Mouse (Mus musculus): Measurements from ENCODE around the gene Ergic2.
A peak's percentile ranks its signal among the peaks of the same experiment; 100 is the strongest.
"Not testable (repeated sequence)": the region's sequence is repeated elsewhere in the genome, so short reads cannot be mapped to it uniquely, and the experiment has no call there.

The Ergic2 gene

DNA sequence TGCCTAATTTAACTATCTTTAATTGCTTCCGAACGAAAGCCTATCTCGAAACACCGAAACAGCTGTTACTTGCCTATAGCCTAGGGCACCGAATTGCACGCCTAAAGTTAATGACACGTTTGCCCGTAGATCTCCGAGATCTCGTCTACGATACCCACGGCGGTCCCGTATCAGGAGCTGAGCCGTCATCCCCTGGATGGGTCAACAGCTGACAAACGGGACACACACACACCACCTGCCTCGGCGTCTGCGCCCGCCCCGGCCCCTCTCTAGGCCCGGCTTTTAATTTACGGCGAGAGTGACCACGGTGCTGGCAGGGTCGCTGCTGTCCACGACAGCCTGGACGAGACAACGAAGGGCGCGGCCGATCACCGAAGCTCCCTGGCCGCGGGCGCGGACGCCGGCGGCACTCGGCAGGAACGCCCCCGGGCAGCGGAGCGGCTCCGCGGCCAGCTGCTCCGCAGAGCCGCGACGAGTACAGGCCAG, 740 bp downstream of the Ergic2 start:
- DNase-seq (ENCODE audit: low spot score in 2 of 2): no peak

DNA sequence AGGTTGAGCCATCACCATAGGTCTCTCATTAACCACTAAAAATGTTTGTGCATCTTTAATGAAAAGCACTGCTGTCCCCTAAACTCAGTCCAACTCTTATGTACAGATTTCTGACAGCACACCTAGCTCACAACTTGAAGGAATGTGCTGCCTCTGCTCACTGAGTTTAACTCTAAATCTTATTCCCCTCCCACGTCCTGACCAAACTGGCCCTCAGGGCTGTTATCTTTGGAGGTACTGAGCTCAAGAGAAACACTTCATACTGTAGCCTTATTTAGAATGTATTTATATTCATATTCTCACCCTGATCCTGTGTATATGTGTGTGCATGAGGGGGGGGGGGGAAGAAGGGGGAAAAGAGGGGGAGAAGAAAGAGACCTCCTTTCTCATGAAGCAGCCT, 4.7 kb downstream of the Ergic2 start:
- no peak for DNase-seq (ENCODE audit: low spot score in 2 of 2)

DNA sequence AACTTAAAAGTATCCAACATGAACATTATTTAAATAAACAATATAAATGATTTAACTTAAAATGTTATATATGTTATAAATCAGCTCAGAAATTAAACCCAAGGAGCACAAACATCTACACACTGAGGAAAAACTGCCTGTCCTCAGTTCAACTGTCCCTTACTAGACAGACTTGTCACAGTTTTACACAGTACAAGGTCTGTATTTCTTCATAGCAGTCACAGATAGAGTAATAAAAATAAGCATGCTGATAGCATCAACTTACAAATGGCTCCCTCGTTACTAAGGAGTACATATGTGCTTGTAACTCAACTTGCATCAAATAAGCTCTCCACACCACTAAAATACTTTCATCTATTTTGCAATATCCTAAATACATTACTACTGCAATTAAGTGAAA, 7.0 kb downstream of the Ergic2 start:
- DNase-seq (ENCODE audit: low spot score in 2 of 2): no peak

DNA sequence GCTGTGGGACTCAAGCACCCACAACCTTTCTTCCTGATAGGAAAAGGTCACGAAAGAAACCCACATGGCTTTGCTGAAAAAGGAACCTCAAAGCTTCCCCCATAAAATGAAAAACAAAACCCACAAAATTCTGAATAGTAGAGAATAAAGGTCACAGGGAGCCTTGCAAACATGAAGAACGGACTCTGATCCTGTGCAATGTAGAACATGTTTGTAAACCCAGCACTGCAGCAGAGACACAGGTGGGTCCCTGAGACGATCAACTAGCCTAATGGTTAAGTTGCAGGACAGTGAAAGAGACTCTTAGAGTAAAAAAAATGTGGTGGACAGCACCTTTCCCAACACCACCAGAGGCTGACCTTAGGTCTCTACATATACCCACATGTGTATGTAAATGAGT, 12.4 kb downstream of the Ergic2 start:
- DNase-seq (ENCODE audit: low spot score in 2 of 2): no peak

DNA sequence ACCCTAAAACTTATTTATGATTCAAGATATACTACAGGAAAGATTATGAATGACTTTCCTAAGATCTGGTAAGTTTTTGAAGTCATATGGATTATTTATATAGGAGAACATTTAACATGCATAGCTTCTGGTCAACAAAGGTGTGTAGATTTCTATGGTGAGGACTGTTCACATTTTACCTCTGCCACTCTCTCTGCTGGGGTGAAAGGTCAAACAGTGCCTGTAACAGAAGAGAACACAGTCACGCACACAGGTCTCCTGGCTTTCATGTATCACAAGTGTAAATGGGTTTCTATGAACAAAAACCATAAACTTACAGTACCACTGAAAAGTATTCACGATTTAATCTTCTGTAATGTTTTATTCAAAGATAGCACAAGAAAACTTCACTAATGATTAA, 13.0 kb downstream of the Ergic2 start:
- DNase-seq (ENCODE audit: low spot score in 2 of 2): no peak

DNA sequence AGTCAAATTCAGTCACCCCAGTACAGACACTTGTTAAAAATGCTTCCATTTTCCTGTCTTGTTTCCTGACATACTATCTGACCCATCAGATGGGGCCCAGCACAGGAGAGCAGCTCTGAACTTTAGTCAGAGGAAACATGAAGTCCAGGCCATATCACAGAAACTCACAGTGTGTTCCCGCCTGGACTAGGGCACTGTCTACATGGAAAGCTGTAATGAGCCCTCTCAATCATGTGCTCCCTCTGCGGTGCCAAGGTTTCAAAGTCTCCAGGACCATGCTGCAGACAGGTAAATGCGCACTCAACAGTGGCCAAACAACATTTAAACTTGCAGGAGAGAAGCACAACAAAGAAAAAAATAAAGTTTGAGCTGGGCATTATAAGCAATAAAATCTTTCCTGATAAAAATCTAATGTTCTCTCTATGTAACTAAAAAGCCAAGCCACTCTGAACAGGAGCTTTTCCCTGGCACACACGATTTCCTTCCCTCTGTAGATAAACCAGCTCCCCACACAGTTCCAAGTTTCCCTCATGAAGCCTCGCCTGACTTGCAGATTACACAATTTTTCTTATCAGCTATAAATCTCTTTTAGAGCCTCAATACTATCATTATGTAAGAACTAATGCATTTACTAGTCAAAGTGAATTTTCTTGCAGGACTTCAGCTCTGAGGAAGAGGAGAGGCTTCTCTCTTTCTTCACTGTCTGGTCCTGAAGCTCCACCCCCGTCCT, 18.0 kb downstream of the Ergic2 start:
- DNase-seq (ENCODE audit: low spot score in 2 of 2): no peak

DNA sequence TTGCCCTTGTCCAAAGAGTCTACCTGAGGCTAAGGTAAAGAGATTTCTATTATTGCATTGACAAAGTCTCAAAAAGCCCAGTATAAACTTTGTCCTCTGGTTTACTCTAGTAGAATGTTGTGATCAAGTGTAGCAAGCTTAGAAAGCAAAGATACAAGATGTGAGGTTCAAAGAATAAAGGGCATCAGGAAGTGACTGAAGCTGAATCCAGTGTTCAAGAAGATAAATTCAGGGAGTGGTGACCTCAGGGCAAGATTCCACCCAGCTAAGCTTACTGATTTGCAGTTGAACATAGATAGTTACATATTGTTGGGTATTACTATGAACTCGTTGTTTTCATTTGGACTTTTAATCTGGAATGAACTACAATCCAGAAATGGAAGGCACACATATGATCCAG, 26.5 kb downstream of the Ergic2 start:
- no peak for DNase-seq (ENCODE audit: low spot score in 2 of 2)

DNA sequence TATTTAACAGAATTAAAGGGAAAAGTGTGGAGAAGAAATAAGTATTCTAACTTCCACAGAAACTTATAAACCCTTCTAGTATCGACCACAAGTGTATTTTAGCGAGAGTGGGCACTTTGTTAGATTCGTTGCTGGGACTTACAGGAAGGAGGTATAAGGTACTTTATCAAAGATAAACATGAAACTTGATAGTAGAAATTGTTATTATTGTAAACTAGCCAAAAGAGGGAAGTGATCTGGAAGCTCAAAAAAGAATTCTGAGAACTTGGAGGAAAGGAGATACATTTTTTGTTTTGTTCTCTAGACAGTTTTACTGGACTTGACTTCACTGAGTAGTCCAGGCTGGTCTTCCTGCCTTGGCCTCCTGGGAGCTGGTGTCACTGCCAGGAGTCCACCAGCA, 39.3 kb downstream of the Ergic2 start:
- DNase-seq (ENCODE audit: low spot score in 2 of 2): no peak

DNA sequence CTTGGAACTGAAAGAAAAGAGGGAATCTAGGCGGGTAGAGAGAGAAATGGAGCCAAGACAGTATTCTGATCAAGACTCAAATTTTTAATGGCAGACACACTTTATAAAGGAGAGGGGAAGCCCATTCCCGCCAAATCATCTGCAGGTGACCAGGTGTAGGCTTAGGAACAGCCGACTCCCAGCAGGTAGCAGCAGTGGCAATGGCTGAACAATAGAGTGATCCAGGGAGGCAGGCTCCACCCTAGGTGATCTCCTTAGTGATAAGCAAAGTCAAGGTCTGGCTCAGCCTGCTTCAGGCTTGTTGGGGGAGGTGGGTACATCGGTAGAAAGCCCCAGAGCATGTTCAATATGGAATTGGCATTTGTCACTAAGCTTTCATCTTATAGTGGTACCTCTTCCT, 59.9 kb downstream of the Ergic2 start:
- DNase-seq (ENCODE audit: low spot score in 2 of 2): not testable (repeated sequence)

DNA sequence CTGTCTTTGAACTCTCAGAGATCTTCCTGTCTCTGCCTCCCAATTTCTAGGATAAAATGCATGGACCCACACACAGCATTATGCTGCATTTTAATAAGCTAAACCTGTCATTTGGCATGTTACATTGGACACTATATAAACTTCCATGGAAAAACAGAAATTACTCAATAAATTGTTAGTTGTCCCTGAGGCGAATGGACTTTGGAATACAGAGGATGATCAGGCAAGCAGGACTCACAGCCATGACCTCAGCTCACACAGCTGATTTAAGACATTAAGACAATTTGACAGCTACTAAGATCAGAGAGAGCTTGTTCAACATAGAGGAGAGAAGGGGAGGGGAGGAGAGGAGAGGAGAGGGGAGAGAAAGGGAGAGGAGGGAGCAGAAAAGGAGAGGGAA, 69.8 kb downstream of the Ergic2 start:
- no peak for DNase-seq (ENCODE audit: low spot score in 2 of 2)

DNA sequence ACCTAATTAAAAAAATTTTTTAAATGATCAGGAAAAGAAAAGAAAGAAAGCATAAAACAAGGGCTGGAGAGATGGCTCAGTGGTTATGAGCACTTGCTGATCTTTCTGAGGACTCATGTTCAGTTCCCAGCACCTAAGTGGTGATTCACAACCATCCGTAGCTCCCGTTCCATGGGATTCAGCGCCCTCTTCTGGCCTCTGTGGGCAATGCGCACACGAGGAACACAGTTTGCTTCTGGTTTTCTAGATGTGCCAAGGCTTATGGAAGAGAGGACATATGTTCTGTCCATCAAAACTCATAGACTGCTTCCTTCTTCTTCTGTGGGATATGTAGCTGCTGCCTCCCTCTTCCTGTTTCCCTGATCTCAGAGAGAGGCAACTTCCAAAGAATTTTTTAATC, 70.3 kb downstream of the Ergic2 start:
- DNase-seq (ENCODE audit: low spot score in 2 of 2): no peak

DNA sequence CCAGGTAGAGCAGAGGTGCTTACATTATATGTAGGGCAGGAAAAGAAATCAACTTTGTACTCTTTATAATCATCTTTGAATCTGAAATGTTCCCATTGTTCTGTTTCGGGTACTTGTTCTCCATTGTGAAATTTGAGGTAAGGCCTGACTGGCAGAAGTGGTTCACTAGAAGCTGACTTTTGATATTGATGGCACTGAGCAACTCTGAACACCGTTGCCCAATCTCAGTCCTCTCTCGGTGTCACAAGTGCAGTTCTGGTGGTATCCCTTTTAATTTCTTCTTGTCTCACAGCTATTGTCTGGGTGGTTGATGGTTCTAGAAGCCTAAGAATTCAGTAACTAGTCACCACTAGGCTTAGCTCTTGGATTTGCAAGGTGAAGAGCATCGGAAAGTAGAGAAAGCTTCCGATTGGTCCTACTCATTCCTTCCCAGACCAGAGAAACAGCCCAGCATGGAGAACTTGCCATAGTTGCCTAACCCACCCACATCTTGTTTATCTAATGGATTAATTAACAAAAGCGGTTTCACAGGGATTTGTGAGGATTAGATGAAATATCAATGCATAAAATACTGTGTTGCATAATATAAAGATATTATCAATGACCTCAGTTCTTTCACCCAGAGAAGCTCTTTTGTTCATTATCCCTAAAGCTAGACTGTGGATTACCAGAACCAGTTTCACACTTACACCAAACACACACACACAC, 72.7 kb downstream of the Ergic2 start:
- DNase-seq (ENCODE audit: low spot score in 2 of 2): no peak

DNA sequence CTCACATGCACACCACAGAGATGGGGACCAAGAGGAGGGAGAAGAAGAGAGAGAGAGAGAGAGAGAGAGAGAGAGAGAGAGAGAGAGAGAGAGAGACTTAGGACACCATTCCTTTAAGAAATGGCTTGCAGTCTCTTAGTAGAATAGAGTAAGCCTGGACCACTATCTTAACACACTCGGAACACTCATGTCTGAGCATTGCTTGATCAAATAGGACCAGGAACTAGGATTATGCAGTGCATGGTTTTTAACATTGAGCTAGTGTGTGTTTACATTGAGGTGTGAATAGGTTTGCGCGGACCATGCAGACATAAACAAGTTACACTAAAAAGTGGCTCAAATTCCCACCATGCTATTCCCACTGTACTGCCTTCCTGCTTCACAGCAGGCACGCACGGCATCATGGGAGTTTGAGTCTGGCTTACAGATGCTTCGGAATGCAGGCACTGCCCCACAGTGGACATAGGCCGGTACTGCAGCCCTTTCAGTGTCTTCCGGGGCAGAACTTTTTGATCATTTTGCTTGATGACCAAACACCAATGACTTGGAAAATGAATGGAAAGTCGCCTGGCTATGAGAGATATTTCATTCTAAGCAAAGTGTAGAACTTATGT, 76.3 kb downstream of the Ergic2 start:
- DNase-seq (ENCODE audit: low spot score in 2 of 2): peak; percentile 80 to 87

DNA sequence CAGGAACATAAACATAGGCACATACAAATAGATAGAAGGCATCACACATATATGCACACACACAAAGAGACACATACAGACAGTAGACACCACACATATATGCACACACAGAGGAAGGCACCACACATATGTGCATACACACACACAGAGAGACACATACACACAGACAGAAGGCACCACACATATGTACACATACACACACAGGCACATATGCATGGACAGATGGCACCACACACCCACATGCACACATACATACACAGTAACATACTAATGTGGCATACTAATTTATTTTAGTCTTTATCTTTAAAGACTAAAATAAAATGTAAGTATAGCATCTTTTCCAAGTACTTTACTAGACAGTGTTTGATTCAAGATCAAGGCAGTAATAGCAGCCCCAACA, 78.6 kb downstream of the Ergic2 start:
- DNase-seq (ENCODE audit: low spot score in 2 of 2): no peak

DNA sequence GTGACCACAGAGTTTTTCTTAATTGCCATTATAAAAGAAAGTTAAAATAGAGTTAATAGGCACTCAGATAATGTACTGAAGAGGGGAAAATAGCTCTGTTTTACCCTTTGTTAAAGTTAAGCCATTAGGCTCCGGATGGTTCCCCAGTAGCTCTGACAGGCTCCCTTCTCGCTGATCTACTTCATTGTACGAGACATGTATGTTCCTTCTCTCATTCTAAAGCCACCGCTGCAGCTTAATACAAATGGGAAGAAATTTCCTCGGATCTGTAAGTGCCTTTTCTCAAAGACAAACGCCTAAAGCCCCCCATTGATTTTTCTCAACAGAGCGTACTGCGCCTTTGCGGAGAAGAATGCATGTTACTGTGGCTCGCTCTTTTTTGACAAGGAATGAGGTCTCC, 79.9 kb downstream of the Ergic2 start:
- DNase-seq (ENCODE audit: low spot score in 2 of 2): no peak

Data from frontal cortex, postnatal 36 days (tissue).